Comparison of ENCODE assay signal across 11 mouse cellular contexts in genomic region chr2:74658667-74659371, GRCm38 (mm10). TPM values are rescaled to one million over a fixed set of nuclear protein-coding genes. Genes with fewer than 3 reads are reported as not detected.
A peak's percentile ranks its signal among the peaks of the same experiment; 100 is the strongest.
DNase-seq lines count a peak whose midpoint lies in the region; ATAC-seq and TF ChIP-seq lines count a peak whose summit lies in the region.
"Had no signal": no experiment of that assay in that cellular context is flagged by ENCODE, and none has a peak within 500 bp of the region (broad histone marks: within the 10 kb centered on the region; RNA-seq: fewer than 3 reads in every experiment).

No protein-coding gene starts in this region.

- H3K9ac ChIP-seq in forebrain, embryonic 11.5 days (ENCODE audit: low read length): no peak overlapping the region
- no peak overlapping the region for H3K9ac ChIP-seq in forebrain, embryonic 12.5 days
- peak overlapping the region; percentile 98 for H3K9ac ChIP-seq in limb, embryonic 14.5 days (ENCODE audit: low read depth, low read length, severe bottlenecking)

- TF ChIP-seq POLR2A in limb, embryonic 14.5 days (IDR thresholded peaks at IDR 0.05; ENCODE audit: borderline replicate concordance, extremely low read depth, insufficient read depth, insufficient read length): no peak

- H3K4me2 ChIP-seq in forebrain, embryonic 11.5 days (ENCODE audit: low read depth, low read length, severe bottlenecking): no peak overlapping the region
- no peak overlapping the region for H3K4me2 ChIP-seq in forebrain, embryonic 12.5 days
- H3K4me2 ChIP-seq in limb, embryonic 14.5 days (replicated peaks; ENCODE audit: low read depth, low read length, severe bottlenecking): peak overlapping the region; percentile 57

- H3K4me3 ChIP-seq in forebrain, embryonic 11.5 days (ENCODE audit: low read depth, low read length): no peak overlapping the region
- H3K4me3 ChIP-seq in forebrain, embryonic 12.5 days (replicated peaks): no peak overlapping the region
- peak overlapping the region; percentile 51 for H3K4me3 ChIP-seq in limb, embryonic 14.5 days (replicated peaks; ENCODE audit: low read length)

- H3K4me1 ChIP-seq in forebrain, embryonic 11.5 days (replicated peaks; ENCODE audit: control insufficient read depth, insufficient read depth, low read length): peaks cover 9% of the 10 kb centered on the region; the same call in 1 of the 2 replicates
- H3K4me1 ChIP-seq in forebrain, embryonic 12.5 days: peaks cover 17% of the 10 kb centered on the region
- peaks cover 2% of the 10 kb centered on the region; the same call in 1 of the 2 replicates for H3K4me1 ChIP-seq in limb, embryonic 14.5 days (ENCODE audit: control insufficient read depth, insufficient read depth, low read length)

- no peaks in the 10 kb centered on the region for H3K36me3 ChIP-seq in forebrain, embryonic 11.5 days (ENCODE audit: control insufficient read depth, insufficient read depth, low read length)
- no peaks in the 10 kb centered on the region for H3K36me3 ChIP-seq in forebrain, embryonic 12.5 days (replicated peaks)
- H3K36me3 ChIP-seq in limb, embryonic 14.5 days (ENCODE audit: control insufficient read depth, insufficient read depth, low read length): peaks cover 5% of the 10 kb centered on the region; the same call in 1 of the 2 replicates

- peak; percentile 73 for DNase-seq in forebrain, embryonic 11.5 days (ENCODE audit: low spot score)
- peak; percentile 37 for DNase-seq in testis, postnatal 14 days (ENCODE audit: low spot score)
- no peak for DNase-seq in testis, postnatal 10 days (ENCODE audit: low spot score)
- DNase-seq in limb, embryonic 14.5 days (ENCODE audit: low spot score): peak; percentile 15
- DNase-seq in frontal cortex, postnatal 36 days (ENCODE audit: low spot score in 2 of 2): no peak
- no peak for DNase-seq in spleen, postnatal 10 days (ENCODE audit: low spot score in 2 of 2)
- no peak for DNase-seq in spleen, postnatal 36 days (ENCODE audit: low spot score in 2 of 2)
- DNase-seq: cerebellum, adult 2 months; thymus, adult 18-20 months had no signal

- peaks cover 91% of the 10 kb centered on the region for H3K27me3 ChIP-seq in forebrain, embryonic 11.5 days (ENCODE audit: control insufficient read depth, insufficient read depth, low read length)
- peaks cover 98% of the 10 kb centered on the region for H3K27me3 ChIP-seq in forebrain, embryonic 12.5 days
- peaks cover 30% of the 10 kb centered on the region for H3K27me3 ChIP-seq in limb, embryonic 14.5 days (ENCODE audit: control insufficient read depth, insufficient read depth, low read length)

- ATAC-seq in forebrain, embryonic 11.5 days (replicated peaks; ENCODE audit: low FRiP score): no peak
- ATAC-seq in forebrain, embryonic 12.5 days (ENCODE audit: low FRiP score): no peak
- ATAC-seq in limb, embryonic 14.5 days (ENCODE audit: low FRiP score, low read depth): no peak
- ATAC-seq: activated CD4-positive, CD25-positive, alpha-beta regulatory T cell, adult 4 months had no signal

- no peak overlapping the region for H3K27ac ChIP-seq in forebrain, embryonic 11.5 days (ENCODE audit: low read depth, low read length)
- no peak overlapping the region for H3K27ac ChIP-seq in forebrain, embryonic 12.5 days
- peak overlapping the region; percentile 96 for H3K27ac ChIP-seq in limb, embryonic 14.5 days (replicated peaks; ENCODE audit: low read depth, low read length)

- under 1% methylated on average over 47 of the region's 47 CpGs for WGBS in forebrain, embryonic 11.5 days
- under 1% methylated on average over 47 of the region's 47 CpGs for WGBS in forebrain, embryonic 12.5 days
- 1% methylated on average over 45 of the region's 47 CpGs for WGBS in limb, embryonic 14.5 days

- H3K9me3 ChIP-seq in forebrain, embryonic 11.5 days (ENCODE audit: control insufficient read depth, low read length): no peaks in the 10 kb centered on the region
- H3K9me3 ChIP-seq in forebrain, embryonic 12.5 days: 0 out of 2 replicates have a peak, but pooled peaks cover 4% of the 10 kb centered on the region
- H3K9me3 ChIP-seq in limb, embryonic 14.5 days (ENCODE audit: control insufficient read depth, low read length): no peaks in the 10 kb centered on the region

RNA-seq across cellular contexts. Expression of gene Evx2, which starts 0.5 kb away (rescaled TPM):
- polyA plus RNA-seq in forebrain, embryonic 11.5 days (2014; fragmentation: Nextera tagmentation; extraction: Ambion mirVana): not detected in 2 replicates
- not detected in 2 replicates for polyA plus RNA-seq in forebrain, embryonic 12.5 days (2016; fragmentation: Nextera tagmentation; extraction: Ambion mirVana)
- 8.9 and 15.2 TPM in 2 replicates for polyA plus RNA-seq in limb, embryonic 14.5 days (2012; rRNA removed)
- polyA plus RNA-seq in limb, embryonic 14.5 days (2014; fragmentation: Nextera tagmentation; extraction: Ambion mirVana): 2.3 and 3.4 TPM in 2 replicates
- polyA plus RNA-seq: activated CD4-positive, CD25-positive, alpha-beta regulatory T cell, adult 4 months had no signal

RNA-seq across cellular contexts. Expression of gene Hoxd13, which starts 9.3 kb away (rescaled TPM):
- polyA plus RNA-seq in forebrain, embryonic 11.5 days (2014; fragmentation: Nextera tagmentation; extraction: Ambion mirVana): not detected in 2 replicates
- not detected in 2 replicates for polyA plus RNA-seq in forebrain, embryonic 12.5 days (2016; fragmentation: Nextera tagmentation; extraction: Ambion mirVana)
- polyA plus RNA-seq in limb, embryonic 14.5 days (2012; rRNA removed): 109 and 150 TPM in 2 replicates
- polyA plus RNA-seq in limb, embryonic 14.5 days (2014; fragmentation: Nextera tagmentation; extraction: Ambion mirVana): 54.6 and 70.5 TPM in 2 replicates
- polyA plus RNA-seq: activated CD4-positive, CD25-positive, alpha-beta regulatory T cell, adult 4 months had no signal

RNA-seq across cellular contexts. Expression of gene Hoxd12, which starts 16.0 kb away (rescaled TPM):
- not detected in 2 replicates for polyA plus RNA-seq in forebrain, embryonic 11.5 days (2014; fragmentation: Nextera tagmentation; extraction: Ambion mirVana)
- polyA plus RNA-seq in forebrain, embryonic 12.5 days (2016; fragmentation: Nextera tagmentation; extraction: Ambion mirVana): not detected in 2 replicates
- 43.3 and 58.3 TPM in 2 replicates for polyA plus RNA-seq in limb, embryonic 14.5 days (2012; rRNA removed)
- 38.4 and 53.0 TPM in 2 replicates for polyA plus RNA-seq in limb, embryonic 14.5 days (2014; fragmentation: Nextera tagmentation; extraction: Ambion mirVana)
- polyA plus RNA-seq: activated CD4-positive, CD25-positive, alpha-beta regulatory T cell, adult 4 months; cerebellum, adult 2 months had no signal

RNA-seq across cellular contexts. Expression of gene Hoxd11, which starts 20.5 kb away (rescaled TPM):
- not detected in 2 replicates for polyA plus RNA-seq in forebrain, embryonic 11.5 days (2014; fragmentation: Nextera tagmentation; extraction: Ambion mirVana)
- not detected in 2 replicates for polyA plus RNA-seq in forebrain, embryonic 12.5 days (2016; fragmentation: Nextera tagmentation; extraction: Ambion mirVana)
- polyA plus RNA-seq in limb, embryonic 14.5 days (2012; rRNA removed): 40.0 and 60.8 TPM in 2 replicates
- 21.4 and 30.0 TPM in 2 replicates for polyA plus RNA-seq in limb, embryonic 14.5 days (2014; fragmentation: Nextera tagmentation; extraction: Ambion mirVana)
- polyA plus RNA-seq: activated CD4-positive, CD25-positive, alpha-beta regulatory T cell, adult 4 months; cerebellum, adult 2 months had no signal

RNA-seq across cellular contexts. Expression of gene Hoxd10, which starts 32.9 kb away (rescaled TPM):
- polyA plus RNA-seq in forebrain, embryonic 11.5 days (2014; fragmentation: Nextera tagmentation; extraction: Ambion mirVana): not detected in 2 replicates
- not detected in 2 replicates for polyA plus RNA-seq in forebrain, embryonic 12.5 days (2016; fragmentation: Nextera tagmentation; extraction: Ambion mirVana)
- polyA plus RNA-seq in limb, embryonic 14.5 days (2012; rRNA removed): 37.9 and 39.4 TPM in 2 replicates
- 18.3 and 26.1 TPM in 2 replicates for polyA plus RNA-seq in limb, embryonic 14.5 days (2014; fragmentation: Nextera tagmentation; extraction: Ambion mirVana)
- polyA plus RNA-seq: activated CD4-positive, CD25-positive, alpha-beta regulatory T cell, adult 4 months; cerebellum, adult 2 months had no signal

Comparison
In these comparisons a context has a peak if more than half of its experiments do, and no peak if none do; other contexts are left out.
1. DNase-seq: peak in forebrain, embryonic 11.5 days (single experiment), testis, postnatal 14 days (single experiment) and limb, embryonic 14.5 days (single experiment); none in testis, postnatal 10 days (single experiment), frontal cortex, postnatal 36 days (0 of 2), spleen, postnatal 10 days (0 of 2) and spleen, postnatal 36 days (0 of 2).
2. RNA of gene Hoxd13, which starts 9.3 kb away (polyA plus RNA-seq): 54.6 to 150 TPM in limb, embryonic 14.5 days; not detected in forebrain, embryonic 11.5 days and not detected in forebrain, embryonic 12.5 days; every median in the first group is over 10 times any median in the second.
3. RNA of gene Hoxd12, which starts 16.0 kb away (polyA plus RNA-seq): 38.4 to 58.3 TPM in limb, embryonic 14.5 days; not detected in forebrain, embryonic 11.5 days and not detected in forebrain, embryonic 12.5 days; every median in the first group is over 10 times any median in the second.